Mouse (Mus musculus) forebrain, embryonic 10.5 days (tissue): ENCODE data around the gene Mrps21. TPM values are rescaled to one million over a fixed set of nuclear protein-coding genes. Genes with fewer than 3 reads are reported as not detected.
A peak's percentile ranks its signal among the peaks of the same experiment; 100 is the strongest.

ENCODE experiments used
- DNase-seq: peaks from one replicate; pipeline ENCODE4 v3.0.0-alpha.2; 2017; ENCODE audit warnings: low spot score; ENCODE audit errors: extremely low spot score
- H3K27ac ChIP-seq: fragments of 300-500 bp; sonication (generic); 2 replicates; pipeline ENCODE4 v1.5.1; 2016; ENCODE audit warnings: mild to moderate bottlenecking
- H3K27me3 ChIP-seq: fragments of 300-500 bp; sonication (generic); 2 replicates; pipeline ENCODE4 v1.6.1; 2016; ENCODE audit warnings: mild to moderate bottlenecking; ENCODE audit not compliant: poor library complexity, severe bottlenecking
- H3K36me3 ChIP-seq: fragments of 300-500 bp; sonication (generic); replicated peaks from 2 replicates; pipeline ENCODE4 v1.6.1; 2016; ENCODE audit warnings: mild to moderate bottlenecking, moderate library complexity
- H3K4me1 ChIP-seq: fragments of 300-500 bp; sonication (generic); 2 replicates; pipeline ENCODE4 v1.6.1; 2016
- H3K4me3 ChIP-seq: fragments of 300-500 bp; sonication (generic); 2 replicates; pipeline ENCODE4 v1.5.1; 2016; ENCODE audit warnings: mild to moderate bottlenecking, moderate library complexity
- H3K9me3 ChIP-seq: fragments of 300-500 bp; sonication (generic); 2 replicates; pipeline ENCODE4 v1.6.1; 2016; ENCODE audit warnings: mild to moderate bottlenecking, moderate library complexity
- WGBS: fragments of 180-500 bp; shearing (Covaris S2); methylation state at CpG from one replicate; pipeline ENCODE4 v1.1.7; 2016; 5-methylcytosine and 5-hydroxymethylcytosine counted together
- polyA plus RNA-seq: library from polyadenylated mRNA; unstranded; fragments of >200 nt; fragmentation: Nextera tagmentation; extraction: Ambion mirVana; gene quantifications from 2 replicates; pipeline ENCODE4 v1.2.1, GENCODE M21; 2016

Gene Mrps21
- polyA plus RNA-seq, 1 experiment from 2014 or later = 353 TPM

- Histone ChIP-seq H3K4me1 (peaks cover 22% of the 10 kb centered on the region), H3K36me3 (peaks cover 3% of the 10 kb centered on the region; the same call in 1 of the 2 replicates), H3K9me3 (no peaks in the 10 kb centered on the region), H3K4me3 (no peak overlapping the region), H3K27me3 (peaks cover 11% of the 10 kb centered on the region), H3K27ac (no peak overlapping the region)
- WGBS = 81% methylated on average over 5 of the region's 5 CpGs
- DNase-seq = no peak
Measured at GRCm38 (mm10) chr3:95884400-95884799, 13.1 kb upstream of the Mrps21 start.

- Histone ChIP-seq H3K36me3 (peaks cover 8% of the 10 kb centered on the region; the same call in 1 of the 2 replicates), H3K27me3 (peaks cover 11% of the 10 kb centered on the region), H3K4me1 (peaks cover 22% of the 10 kb centered on the region), H3K9me3 (no peaks in the 10 kb centered on the region), H3K4me3 (peak overlapping the region; percentile 67), H3K27ac (peak overlapping the region; percentile 82)
- peak; percentile 51 for DNase-seq
- WGBS = 3% methylated on average over 24 of the region's 24 CpGs
Measured at GRCm38 (mm10) chr3:95882816-95883425, 11.6 kb upstream of the Mrps21 start.

- Histone ChIP-seq H3K36me3 (peaks cover 10% of the 10 kb centered on the region), H3K27ac (peak within 1 kb of the TSS; percentile 82), H3K9me3 (no peaks in the 10 kb centered on the region), H3K4me3 (peak within 1 kb of the TSS; percentile 67), H3K27me3 (peaks cover 11% of the 10 kb centered on the region), H3K4me1 (peaks cover 22% of the 10 kb centered on the region)
- DNase-seq = peak; percentile 97
- WGBS = under 1% methylated on average over 66 of the region's 66 CpGs
Measured at GRCm38 (mm10) chr3:95881979-95882815, 10.9 kb upstream of the Mrps21 start, which contains the start of gene Ciart. Gene Ciart, minus strand, starts transcription at chr3:95882251.

GRCm38 (mm10) chr3:95879063-95879462, 7.7 kb upstream of the Mrps21 start:
- Histone ChIP-seq H3K9me3 (no peaks in the 10 kb centered on the region), H3K27ac (no peak overlapping the region), H3K36me3 (peaks cover 14% of the 10 kb centered on the region), H3K27me3 (peaks cover 11% of the 10 kb centered on the region), H3K4me1 (peaks cover 22% of the 10 kb centered on the region), H3K4me3 (no peak overlapping the region)
- DNase-seq = no peak
- 92% methylated on average over 4 of the region's 4 CpGs for WGBS

- Histone ChIP-seq H3K36me3 (peaks cover 37% of the 10 kb centered on the region), H3K9me3 (no peaks in the 10 kb centered on the region), H3K27ac (peak overlapping the region; percentile 90), H3K4me1 (peaks cover 23% of the 10 kb centered on the region), H3K27me3 (no peaks in the 10 kb centered on the region), H3K4me3 (peak overlapping the region; percentile 80)
- DNase-seq = no peak
- 85% methylated on average over 7 of the region's 7 CpGs for WGBS
Measured at GRCm38 (mm10) chr3:95872048-95872447, 729 bp upstream of the Mrps21 start.

- Histone ChIP-seq H3K4me3 (peak overlapping the region; percentile 80), H3K27ac (peak overlapping the region; percentile 90), H3K36me3 (peaks cover 46% of the 10 kb centered on the region), H3K27me3 (no peaks in the 10 kb centered on the region), H3K4me1 (peaks cover 23% of the 10 kb centered on the region), H3K9me3 (no peaks in the 10 kb centered on the region)
- no peak for DNase-seq
- 9% methylated on average over 15 of the region's 15 CpGs for WGBS
Measured at GRCm38 (mm10) chr3:95870976-95871375, 343 bp downstream of the Mrps21 start.

GRCm38 (mm10) chr3:95867408-95867807, 3.9 kb downstream of the Mrps21 start:
- H3K4me1 ChIP-seq = peaks cover 19% of the 10 kb centered on the region
- no peaks in the 10 kb centered on the region for H3K9me3 ChIP-seq
- peaks cover 74% of the 10 kb centered on the region for H3K36me3 ChIP-seq
- no peak overlapping the region for H3K4me3 ChIP-seq
- no peak overlapping the region for H3K27ac ChIP-seq
- no peaks in the 10 kb centered on the region for H3K27me3 ChIP-seq
- WGBS = 94% methylated on average over 2 of the region's 2 CpGs
- DNase-seq = no peak

- Histone ChIP-seq H3K36me3 (peaks cover 87% of the 10 kb centered on the region), H3K9me3 (no peaks in the 10 kb centered on the region), H3K4me1 (peaks cover 12% of the 10 kb centered on the region), H3K27me3 (no peaks in the 10 kb centered on the region), H3K27ac (no peak overlapping the region), H3K4me3 (no peak overlapping the region)
- DNase-seq = no peak
- WGBS = 97% methylated on average over 5 of the region's 5 CpGs
Measured at GRCm38 (mm10) chr3:95866071-95866470, 5.2 kb downstream of the Mrps21 start.

- Histone ChIP-seq H3K27ac (no peak overlapping the region), H3K4me3 (no peak overlapping the region), H3K4me1 (peaks cover 7% of the 10 kb centered on the region), H3K27me3 (no peaks in the 10 kb centered on the region), H3K9me3 (no peaks in the 10 kb centered on the region), H3K36me3 (peaks cover 87% of the 10 kb centered on the region)
- no peak for DNase-seq
- 90% methylated on average over 20 of the region's 20 CpGs for WGBS
Measured at GRCm38 (mm10) chr3:95865571-95865970, 5.7 kb downstream of the Mrps21 start.

GRCm38 (mm10) chr3:95865050-95865449, 6.3 kb downstream of the Mrps21 start:
- 96% methylated on average over 5 of the region's 5 CpGs for WGBS
- DNase-seq = no peak
- H3K27me3 ChIP-seq = no peaks in the 10 kb centered on the region

GRCm38 (mm10) chr3:95863578-95863977, 7.7 kb downstream of the Mrps21 start:
- no peak overlapping the region for H3K27ac ChIP-seq
- H3K27me3 ChIP-seq = no peaks in the 10 kb centered on the region
- H3K4me1 ChIP-seq = no peaks in the 10 kb centered on the region
- no peaks in the 10 kb centered on the region for H3K9me3 ChIP-seq
- no peak for DNase-seq
- WGBS = 80% methylated on average over 7 of the region's 7 CpGs
- peaks cover 70% of the 10 kb centered on the region for H3K36me3 ChIP-seq
- H3K4me3 ChIP-seq = no peak overlapping the region

More at GRCm38 (mm10) chr3:95865050-95865449, 6.3 kb downstream of the Mrps21 start:
- no peaks in the 10 kb centered on the region for H3K9me3 ChIP-seq
- no peak overlapping the region for H3K27ac ChIP-seq
- H3K36me3 ChIP-seq = peaks cover 84% of the 10 kb centered on the region
- H3K4me3 ChIP-seq = no peak overlapping the region
- H3K4me1 ChIP-seq = peaks cover 1% of the 10 kb centered on the region

- no peaks in the 10 kb centered on the region for H3K4me1 ChIP-seq
- peak; percentile 41 for DNase-seq
- peaks cover 52% of the 10 kb centered on the region for H3K36me3 ChIP-seq
- H3K9me3 ChIP-seq = no peaks in the 10 kb centered on the region
- no peak overlapping the region for H3K27ac ChIP-seq
- no peak overlapping the region for H3K4me3 ChIP-seq
- H3K27me3 ChIP-seq = no peaks in the 10 kb centered on the region
- WGBS = 22% methylated on average over 2 of the region's 2 CpGs
Measured at GRCm38 (mm10) chr3:95861796-95862195, 9.5 kb downstream of the Mrps21 start.

- Histone ChIP-seq H3K4me3 (no peak overlapping the region), H3K27me3 (no peaks in the 10 kb centered on the region), H3K4me1 (peaks cover 2% of the 10 kb centered on the region), H3K9me3 (no peaks in the 10 kb centered on the region), H3K36me3 (peaks cover 47% of the 10 kb centered on the region), H3K27ac (no peak overlapping the region)
- 80% methylated on average over 10 of the region's 10 CpGs for WGBS
- no peak for DNase-seq
Measured at GRCm38 (mm10) chr3:95861216-95861615, 10.1 kb downstream of the Mrps21 start.
